18 mouse cellular contexts compared by ENCODE assay signal in genomic region chr4:148085907-148086305, GRCm38 (mm10). TPM values are rescaled to one million over a fixed set of nuclear protein-coding genes. Genes with fewer than 3 reads are reported as not detected.
DNase-seq lines count a peak whose midpoint lies in the region; ATAC-seq and TF ChIP-seq lines count a peak whose summit lies in the region.
"Had no signal": no experiment of that assay in that cellular context is flagged by ENCODE, and none has a peak within 500 bp of the region (broad histone marks: within the 10 kb centered on the region; RNA-seq: fewer than 3 reads in every experiment).

No protein-coding gene starts in this region.

- H3K4me2 ChIP-seq in embryonic facial prominence, embryonic 13.5 days, result no peak overlapping the region
- no peak overlapping the region for H3K4me2 ChIP-seq in intestine, embryonic 16.5 days (ENCODE audit: low read depth, low read length)
- no peak overlapping the region for H3K4me2 ChIP-seq in intestine, postnatal 0 days (replicated peaks; ENCODE audit: low read depth)
- H3K4me2 ChIP-seq in liver, embryonic 12.5 days, result peak overlapping the region; percentile 87; the same call in 1 of the 2 replicates
- H3K4me2 ChIP-seq: midbrain, embryonic 11.5 days had no signal

- no peak overlapping the region for H3K27ac ChIP-seq in embryonic facial prominence, embryonic 13.5 days
- no peak overlapping the region for H3K27ac ChIP-seq in embryonic facial prominence, embryonic 10.5 days (replicated peaks)
- H3K27ac ChIP-seq in intestine, embryonic 16.5 days (ENCODE audit: low read length), result no peak overlapping the region
- H3K27ac ChIP-seq in intestine, postnatal 0 days (ENCODE audit: low read depth, low read length), result no peak overlapping the region
- H3K27ac ChIP-seq in ES-E14 (ENCODE audit: insufficient read depth, low read depth, low read length, poor library complexity, severe bottlenecking), result peak overlapping the region; percentile 98
- H3K27ac ChIP-seq in liver, embryonic 12.5 days, result peak overlapping the region; percentile 18
- H3K27ac ChIP-seq in left cerebral cortex, adult 2 months, result no peak overlapping the region
- H3K27ac ChIP-seq: intestine, embryonic 15.5 days; limb, embryonic 13.5 days had no signal

- WGBS in embryonic facial prominence, embryonic 13.5 days, result 63% methylated on average over 3 of the region's 3 CpGs
- 68% methylated on average over 3 of the region's 3 CpGs for WGBS in embryonic facial prominence, embryonic 10.5 days
- WGBS in intestine, embryonic 16.5 days, result 77% methylated on average over 3 of the region's 3 CpGs
- WGBS in intestine, postnatal 0 days, result 74% methylated on average over 3 of the region's 3 CpGs
- 79% methylated on average over 3 of the region's 3 CpGs for WGBS in liver, embryonic 12.5 days (ENCODE audit: insufficient replicate concordance)

- ATAC-seq in embryonic facial prominence, embryonic 13.5 days (ENCODE audit: insufficient number of reproducible peaks, insufficient read depth, low FRiP score, low TSS enrichment, low read depth), result no peak
- ATAC-seq in intestine, embryonic 16.5 days, result no peak
- ATAC-seq in intestine, postnatal 0 days, result no peak
- ATAC-seq in liver, embryonic 12.5 days, result no peak
- ATAC-seq: intestine, embryonic 15.5 days had no signal

- intact Hi-C loops in left cerebral cortex, adult 2 months (cut with DNase I), result no loop called here

- in situ Hi-C loops in ES-E14 (cut with MboI; ENCODE audit: low sequenced_read_pairs in 2 of 2, unreplicated experiment in 2 of 2), result no loop called here

- TF ChIP-seq CTCF in intestine, postnatal 0 days (IDR thresholded peaks at IDR 0.05; ENCODE audit: low read depth), result no peak
- TF ChIP-seq CTCF in left cerebral cortex, adult 2 months (IDR thresholded peaks at IDR 0.05), result no peak

- no peaks in the 10 kb centered on the region for H3K9me3 ChIP-seq in embryonic facial prominence, embryonic 13.5 days
- no peaks in the 10 kb centered on the region for H3K9me3 ChIP-seq in embryonic facial prominence, embryonic 10.5 days
- H3K9me3 ChIP-seq in intestine, embryonic 16.5 days (ENCODE audit: control insufficient read depth, low read length), result no peaks in the 10 kb centered on the region
- H3K9me3 ChIP-seq in intestine, postnatal 0 days (ENCODE audit: control insufficient read depth), result no peaks in the 10 kb centered on the region
- H3K9me3 ChIP-seq in ES-E14 (ENCODE audit: control insufficient read depth, insufficient read depth, low read depth, low read length), result no peaks in the 10 kb centered on the region
- no peaks in the 10 kb centered on the region for H3K9me3 ChIP-seq in liver, embryonic 12.5 days (replicated peaks)
- H3K9me3 ChIP-seq: intestine, embryonic 15.5 days; limb, embryonic 13.5 days had no signal

- DNase-seq in embryonic facial prominence, embryonic 10.5 days (ENCODE audit: low spot score), result no peak
- no peak for DNase-seq in ES-E14 (ENCODE audit: low read depth, low spot score)
- no peak for DNase-seq in left cerebral cortex, adult 2 months (ENCODE audit: extremely low spot score in 1 of 2, low spot score in 2 of 2)
- no peak for DNase-seq in Muller cell, postnatal 12 days (ENCODE audit: inconsistent ontology term)
- DNase-seq: cerebellum, adult 8-10 months; gastrocnemius, postnatal 25 days; kidney, postnatal 4 days; layer of hippocampus, postnatal 36 days; lung, postnatal 14 days; right cerebral cortex, postnatal 14 days had no signal

- H3K9ac ChIP-seq in embryonic facial prominence, embryonic 13.5 days, result 0 out of 2 replicates have a peak overlapping the region, but pooled peaks have one; percentile 21
- 0 out of 2 replicates have a peak overlapping the region, but pooled peaks have one; percentile 33 for H3K9ac ChIP-seq in intestine, embryonic 16.5 days (ENCODE audit: low read depth, low read length)
- H3K9ac ChIP-seq in intestine, postnatal 0 days (ENCODE audit: low read depth, low read length), result no peak overlapping the region
- peak overlapping the region; percentile 80; the same call in 1 of the 2 replicates for H3K9ac ChIP-seq in ES-E14 (ENCODE audit: insufficient read depth, low read depth, low read length, poor library complexity, severe bottlenecking)
- no peak overlapping the region for H3K9ac ChIP-seq in liver, embryonic 12.5 days
- H3K9ac ChIP-seq: intestine, embryonic 15.5 days had no signal

- H3K4me3 ChIP-seq in embryonic facial prominence, embryonic 13.5 days, result no peak overlapping the region
- H3K4me3 ChIP-seq in embryonic facial prominence, embryonic 10.5 days, result no peak overlapping the region
- no peak overlapping the region for H3K4me3 ChIP-seq in intestine, embryonic 16.5 days (ENCODE audit: low read length)
- H3K4me3 ChIP-seq in intestine, postnatal 0 days (ENCODE audit: low read depth, low read length), result no peak overlapping the region
- peak overlapping the region; percentile 73 to 79 for H3K4me3 ChIP-seq in ES-E14 (ENCODE audit: insufficient read depth in 1 of 2, low read depth in 1 of 2, low read length in 2 of 2, poor library complexity in 1 of 2, severe bottlenecking in 1 of 2)
- no peak overlapping the region for H3K4me3 ChIP-seq in liver, embryonic 12.5 days
- H3K4me3 ChIP-seq in left cerebral cortex, adult 2 months, result no peak overlapping the region
- H3K4me3 ChIP-seq: intestine, embryonic 15.5 days had no signal

- no peaks in the 10 kb centered on the region for H3K27me3 ChIP-seq in embryonic facial prominence, embryonic 13.5 days
- H3K27me3 ChIP-seq in embryonic facial prominence, embryonic 10.5 days (replicated peaks; ENCODE audit: low read depth, poor library complexity, severe bottlenecking), result peaks cover 9% of the 10 kb centered on the region; the same call in 1 of the 2 replicates
- no peaks in the 10 kb centered on the region for H3K27me3 ChIP-seq in intestine, embryonic 16.5 days (replicated peaks; ENCODE audit: control insufficient read depth, insufficient read depth, low read length)
- no peaks in the 10 kb centered on the region for H3K27me3 ChIP-seq in intestine, postnatal 0 days (replicated peaks; ENCODE audit: control insufficient read depth, insufficient read depth, low read length)
- no peaks in the 10 kb centered on the region for H3K27me3 ChIP-seq in liver, embryonic 12.5 days (replicated peaks)
- H3K27me3 ChIP-seq: intestine, embryonic 15.5 days; limb, embryonic 13.5 days had no signal

- H3K36me3 ChIP-seq in embryonic facial prominence, embryonic 13.5 days, result peaks cover 6% of the 10 kb centered on the region
- peaks cover 12% of the 10 kb centered on the region for H3K36me3 ChIP-seq in embryonic facial prominence, embryonic 10.5 days (replicated peaks)
- no peaks in the 10 kb centered on the region for H3K36me3 ChIP-seq in intestine, embryonic 16.5 days (ENCODE audit: control insufficient read depth, insufficient read depth, low read length)
- peaks cover 9% of the 10 kb centered on the region for H3K36me3 ChIP-seq in intestine, postnatal 0 days (ENCODE audit: control insufficient read depth, insufficient read depth)
- H3K36me3 ChIP-seq in ES-E14 (ENCODE audit: control insufficient read depth, insufficient read depth, low read length, poor library complexity, severe bottlenecking), result peaks cover 15% of the 10 kb centered on the region
- peaks cover 11% of the 10 kb centered on the region for H3K36me3 ChIP-seq in liver, embryonic 12.5 days
- H3K36me3 ChIP-seq: intestine, embryonic 15.5 days had no signal

- H3K4me1 ChIP-seq in embryonic facial prominence, embryonic 13.5 days, result peaks cover 30% of the 10 kb centered on the region
- peaks cover 66% of the 10 kb centered on the region for H3K4me1 ChIP-seq in embryonic facial prominence, embryonic 10.5 days
- H3K4me1 ChIP-seq in intestine, embryonic 16.5 days (ENCODE audit: control insufficient read depth, insufficient read depth, low read length), result peaks cover 26% of the 10 kb centered on the region
- 0 out of 2 replicates have a peak, but pooled peaks cover 4% of the 10 kb centered on the region for H3K4me1 ChIP-seq in intestine, postnatal 0 days (replicated peaks; ENCODE audit: control insufficient read depth, insufficient read depth, low read length)
- peaks cover 13 to 15% of the 10 kb centered on the region in 2 experiments for H3K4me1 ChIP-seq in ES-E14 (ENCODE audit: control insufficient read depth in 2 of 2, insufficient read depth in 2 of 2, low read length in 2 of 2, poor library complexity in 1 of 2)
- peaks cover 64% of the 10 kb centered on the region for H3K4me1 ChIP-seq in liver, embryonic 12.5 days

RNA-seq across cellular contexts. Expression of gene Agtrap, which starts 1.9 kb away (rescaled TPM):
- polyA plus RNA-seq in embryonic facial prominence, embryonic 13.5 days (2015; fragmentation: Nextera tagmentation; extraction: Ambion mirVana), result 9.7 and 10.1 TPM in 2 replicates
- polyA plus RNA-seq in embryonic facial prominence, embryonic 10.5 days (2016; fragmentation: Nextera tagmentation; extraction: Ambion mirVana), result 13.2 and 14.8 TPM in 2 replicates
- polyA plus RNA-seq in intestine, embryonic 16.5 days (2015; fragmentation: Nextera tagmentation; extraction: Ambion mirVana), result 19.6 and 22.2 TPM in 2 replicates
- 27.7 and 31.3 TPM in 2 replicates for polyA plus RNA-seq in intestine, postnatal 0 days (2015; fragmentation: Nextera tagmentation; extraction: Ambion mirVana)
- total RNA-seq in ES-E14 (2012; rRNA removed), result 122 and 158 TPM in 2 replicates
- polyA plus RNA-seq in liver, embryonic 12.5 days (2016; fragmentation: Nextera tagmentation; extraction: Ambion mirVana), result 12.3 and 12.5 TPM in 2 replicates
- total RNA-seq in left cerebral cortex, adult 2 months (2021), result 10 to 100 TPM in 1 of 2 experiments, 1 to 10 TPM in 1; 6.6 to 10.2 TPM

RNA-seq across cellular contexts. Expression of gene Mad2l2, which starts 44.3 kb away (rescaled TPM):
- 70.6 and 76.3 TPM in 2 replicates for polyA plus RNA-seq in embryonic facial prominence, embryonic 13.5 days (2015; fragmentation: Nextera tagmentation; extraction: Ambion mirVana)
- polyA plus RNA-seq in embryonic facial prominence, embryonic 10.5 days (2016; fragmentation: Nextera tagmentation; extraction: Ambion mirVana), result 63.3 and 67.3 TPM in 2 replicates
- polyA plus RNA-seq in intestine, embryonic 16.5 days (2015; fragmentation: Nextera tagmentation; extraction: Ambion mirVana), result 29.3 and 30.1 TPM in 2 replicates
- 22.6 and 24.9 TPM in 2 replicates for polyA plus RNA-seq in intestine, postnatal 0 days (2015; fragmentation: Nextera tagmentation; extraction: Ambion mirVana)
- total RNA-seq in ES-E14 (2012; rRNA removed), result 34.0 and 54.5 TPM in 2 replicates
- 24.2 and 25.5 TPM in 2 replicates for polyA plus RNA-seq in liver, embryonic 12.5 days (2016; fragmentation: Nextera tagmentation; extraction: Ambion mirVana)
- total RNA-seq in left cerebral cortex, adult 2 months (2021), result 10 to 100 TPM; 14.2 to 16.1 TPM

RNA-seq across cellular contexts. Expression of gene Draxin, which starts 44.6 kb away (rescaled TPM):
- 0.78 and 1.1 TPM in 2 replicates for polyA plus RNA-seq in embryonic facial prominence, embryonic 13.5 days (2015; fragmentation: Nextera tagmentation; extraction: Ambion mirVana)
- 1.5 and 2.4 TPM in 2 replicates for polyA plus RNA-seq in embryonic facial prominence, embryonic 10.5 days (2016; fragmentation: Nextera tagmentation; extraction: Ambion mirVana)
- polyA plus RNA-seq in intestine, embryonic 16.5 days (2015; fragmentation: Nextera tagmentation; extraction: Ambion mirVana), result 0.06 and 0.07 TPM in 2 replicates
- 0.03 and 0.05 TPM in 2 replicates for polyA plus RNA-seq in intestine, postnatal 0 days (2015; fragmentation: Nextera tagmentation; extraction: Ambion mirVana)
- total RNA-seq in ES-E14 (2012; rRNA removed), result 0.76 and 1.3 TPM in 2 replicates
- polyA plus RNA-seq in liver, embryonic 12.5 days (2016; fragmentation: Nextera tagmentation; extraction: Ambion mirVana), result 0.08 TPM in 2 replicates
- total RNA-seq in left cerebral cortex, adult 2 months (2021), result under 1 TPM; 0.20 to 0.30 TPM
- total RNA-seq: gastrocnemius, postnatal 25 days had no signal
- polyA plus RNA-seq: thymus, postnatal 0 days had no signal

RNA-seq across cellular contexts. Expression of gene Mthfr, which starts 47.0 kb away (rescaled TPM):
- 20.8 and 22.4 TPM in 2 replicates for polyA plus RNA-seq in embryonic facial prominence, embryonic 13.5 days (2015; fragmentation: Nextera tagmentation; extraction: Ambion mirVana)
- polyA plus RNA-seq in embryonic facial prominence, embryonic 10.5 days (2016; fragmentation: Nextera tagmentation; extraction: Ambion mirVana), result 25.2 and 25.4 TPM in 2 replicates
- polyA plus RNA-seq in intestine, embryonic 16.5 days (2015; fragmentation: Nextera tagmentation; extraction: Ambion mirVana), result 14.3 and 19.4 TPM in 2 replicates
- polyA plus RNA-seq in intestine, postnatal 0 days (2015; fragmentation: Nextera tagmentation; extraction: Ambion mirVana), result 11.7 and 12.6 TPM in 2 replicates
- 34.0 and 51.7 TPM in 2 replicates for total RNA-seq in ES-E14 (2012; rRNA removed)
- polyA plus RNA-seq in liver, embryonic 12.5 days (2016; fragmentation: Nextera tagmentation; extraction: Ambion mirVana), result 14.0 and 14.7 TPM in 2 replicates
- total RNA-seq in left cerebral cortex, adult 2 months (2021), result 10 to 100 TPM; 30.7 to 32.0 TPM

RNA-seq across cellular contexts. Expression of gene Clcn6, which starts 47.3 kb away (rescaled TPM):
- polyA plus RNA-seq in embryonic facial prominence, embryonic 13.5 days (2015; fragmentation: Nextera tagmentation; extraction: Ambion mirVana), result 8.7 and 8.8 TPM in 2 replicates
- 10.3 and 12.0 TPM in 2 replicates for polyA plus RNA-seq in embryonic facial prominence, embryonic 10.5 days (2016; fragmentation: Nextera tagmentation; extraction: Ambion mirVana)
- 4.5 TPM in 2 replicates for polyA plus RNA-seq in intestine, embryonic 16.5 days (2015; fragmentation: Nextera tagmentation; extraction: Ambion mirVana)
- polyA plus RNA-seq in intestine, postnatal 0 days (2015; fragmentation: Nextera tagmentation; extraction: Ambion mirVana), result 2.5 and 3.1 TPM in 2 replicates
- total RNA-seq in ES-E14 (2012; rRNA removed), result 32.5 and 49.1 TPM in 2 replicates
- 2.1 and 2.4 TPM in 2 replicates for polyA plus RNA-seq in liver, embryonic 12.5 days (2016; fragmentation: Nextera tagmentation; extraction: Ambion mirVana)
- 10 to 100 TPM; 81.4 to 84.4 TPM for total RNA-seq in left cerebral cortex, adult 2 months (2021)

Comparison
In these comparisons a context has a peak if more than half of its experiments do, and no peak if none do; other contexts are left out.
1. H3K9ac ChIP-seq: peak in embryonic facial prominence, embryonic 13.5 days (single experiment), intestine, embryonic 16.5 days (single experiment) and ES-E14 (single experiment); none in intestine, postnatal 0 days (single experiment) and liver, embryonic 12.5 days (single experiment).
2. H3K27ac ChIP-seq: peak in ES-E14 (single experiment) and liver, embryonic 12.5 days (single experiment); none in embryonic facial prominence, embryonic 13.5 days (single experiment), embryonic facial prominence, embryonic 10.5 days (single experiment), intestine, embryonic 16.5 days (single experiment), intestine, postnatal 0 days (single experiment) and left cerebral cortex, adult 2 months (single experiment).
3. H3K4me3 ChIP-seq: peak in ES-E14 (2 of 2); none in embryonic facial prominence, embryonic 13.5 days (single experiment), embryonic facial prominence, embryonic 10.5 days (single experiment), intestine, embryonic 16.5 days (single experiment), intestine, postnatal 0 days (single experiment), liver, embryonic 12.5 days (single experiment) and left cerebral cortex, adult 2 months (single experiment).